Mouse (Mus musculus) retina, postnatal 1 day (tissue): ENCODE measurements around the gene Kcnip2.
"Not testable (repeated sequence)": the region's sequence is repeated elsewhere in the genome, so short reads cannot be mapped to it uniquely, and the experiment has no call there.

ENCODE experiments used
- DNase-seq: peaks from one replicate; pipeline ENCODE4 v3.0.0-alpha.2; 2012

Kcnip2 gene

GRCm38 (mm10) chr19:45811028-45811674 is 4.7 kb downstream of the Kcnip2 start:
- no peak for DNase-seq

GRCm38 (mm10) chr19:45807732-45808131 is 8.1 kb downstream of the Kcnip2 start:
- DNase-seq = no peak

- DNase-seq = not testable (repeated sequence)
These were observed 10.0 kb downstream of the Kcnip2 start for GRCm38 (mm10) chr19:45805817-45806216.

- peak; percentile 82 for DNase-seq
These were observed 11.1 kb downstream of the Kcnip2 start for GRCm38 (mm10) chr19:45804593-45805368.

- DNase-seq = no peak
These were observed 12.5 kb downstream of the Kcnip2 start for GRCm38 (mm10) chr19:45803408-45803807.

GRCm38 (mm10) chr19:45802702-45803101 is 13.2 kb downstream of the Kcnip2 start:
- DNase-seq = no peak

- no peak for DNase-seq
These were observed 19.0 kb downstream of the Kcnip2 start for GRCm38 (mm10) chr19:45796879-45797278.

GRCm38 (mm10) chr19:45796061-45796556 is 19.8 kb downstream of the Kcnip2 start:
- peak; percentile 41 for DNase-seq

GRCm38 (mm10) chr19:45795406-45795944 is 20.4 kb downstream of the Kcnip2 start:
- no peak for DNase-seq

GRCm38 (mm10) chr19:45794718-45795117 is 21.1 kb downstream of the Kcnip2 start:
- no peak for DNase-seq

GRCm38 (mm10) chr19:45792404-45792803 is 23.5 kb downstream of the Kcnip2 start:
- DNase-seq = no peak

GRCm38 (mm10) chr19:45789888-45790874 is 25.7 kb downstream of the Kcnip2 start:
- no peak for DNase-seq

- DNase-seq = no peak
These were observed 26.5 kb downstream of the Kcnip2 start for GRCm38 (mm10) chr19:45789365-45789764.

- no peak for DNase-seq
These were observed 27.5 kb downstream of the Kcnip2 start for GRCm38 (mm10) chr19:45788337-45788736.

GRCm38 (mm10) chr19:45787450-45787849 is 28.4 kb downstream of the Kcnip2 start:
- no peak for DNase-seq

GRCm38 (mm10) chr19:45785470-45785869 is 30.4 kb downstream of the Kcnip2 start:
- no peak for DNase-seq

- DNase-seq = no peak
These were observed 31.8 kb downstream of the Kcnip2 start for GRCm38 (mm10) chr19:45783933-45784576.

GRCm38 (mm10) chr19:45783181-45783932 is 32.5 kb downstream of the Kcnip2 start, which contains the start of gene Mgea5:
TSS of gene Mgea5 (minus strand) at chr19:45783837.
- DNase-seq = peak; percentile 100

- peak; percentile 79 for DNase-seq
These were observed 33.4 kb downstream of the Kcnip2 start for GRCm38 (mm10) chr19:45782315-45783001.

GRCm38 (mm10) chr19:45781676-45782075 is 34.2 kb downstream of the Kcnip2 start:
- DNase-seq = no peak
